Mouse (Mus musculus): ENCODE measurements around the gene Rala.
"Not testable (repeated sequence)": the region's sequence is repeated elsewhere in the genome, so short reads cannot be mapped to it uniquely, and the experiment has no call there.

The Rala gene

DNA sequence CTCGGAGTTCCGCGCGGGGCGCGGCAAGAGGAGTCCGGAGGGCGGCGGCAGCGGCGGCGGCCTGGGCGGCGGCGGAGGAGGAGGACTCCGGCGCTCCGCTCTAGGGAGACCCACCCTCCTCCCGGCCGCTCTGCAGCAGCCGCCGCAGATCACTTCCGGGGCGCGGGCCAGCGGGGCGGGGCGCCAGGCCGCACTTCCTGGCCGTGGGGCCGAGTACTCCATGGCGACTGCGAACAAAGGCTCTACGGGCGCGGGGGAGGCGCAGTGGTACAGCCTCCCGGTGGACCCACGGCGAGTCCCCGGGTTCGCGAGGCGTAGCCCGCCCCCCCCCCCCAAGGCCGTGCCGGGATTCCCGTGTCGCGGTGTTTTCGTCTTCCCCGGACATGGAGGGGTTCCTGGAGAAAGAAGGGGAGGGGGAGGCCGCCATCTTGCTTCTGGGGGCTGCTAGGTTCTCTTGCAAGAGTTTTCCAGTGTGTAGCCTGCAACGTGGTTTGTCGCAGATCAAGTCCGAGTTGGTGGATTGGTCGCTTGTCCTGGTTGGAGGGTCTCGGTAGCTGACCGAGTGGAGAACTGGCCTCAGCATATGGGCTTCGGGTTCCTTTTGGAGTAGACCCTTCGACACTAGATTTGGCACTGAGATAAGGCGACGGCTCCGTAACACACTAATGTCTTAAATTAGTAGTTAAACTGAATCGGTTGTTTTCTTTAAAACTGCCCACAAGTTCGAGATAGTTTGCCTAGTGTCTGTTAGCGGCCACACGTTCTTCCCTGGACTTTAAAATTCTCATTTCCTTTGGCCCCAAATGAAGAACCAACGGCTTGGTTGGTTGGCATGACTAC lies at the start of gene Rala:
Gene Rala, minus strand, starts transcription at position 162 of the 840 bp plus-strand sequence.
- in situ Hi-C loops (cut with MboI; ENCODE audit: low pct_unique_long_range_greater_than_20kb in 1 of 2, low sequenced_read_pairs in 2 of 2, unreplicated experiment in 1 of 2) = loop anchor here in 1 of 2 experiments (5.0 kb wide), 1 partner anchor 48 kb away; the partner anchor contains the start of gene Yae1d1

DNA sequence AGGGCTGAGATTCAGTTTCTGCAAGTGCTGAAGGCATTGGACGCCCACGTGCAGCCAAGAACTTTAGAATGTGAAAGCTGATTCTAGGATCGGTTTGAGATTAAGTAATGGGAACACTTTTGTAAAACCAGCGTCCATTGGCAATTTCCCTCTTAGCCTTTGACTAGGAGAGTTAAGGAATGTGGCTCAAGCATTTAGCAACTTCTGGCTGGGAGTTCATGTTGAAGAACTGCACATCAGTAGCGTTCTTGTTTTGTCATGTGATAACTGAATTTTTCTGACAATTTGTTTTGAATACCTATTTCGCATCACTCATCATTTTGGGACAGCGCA lies 49.4 kb upstream of the Rala start:
- in situ Hi-C loops (cut with MboI; ENCODE audit: low pct_unique_long_range_greater_than_20kb in 1 of 2, low sequenced_read_pairs in 2 of 2, unreplicated experiment in 1 of 2) = loop anchor here (5.0 to 25.0 kb wide), 2 partner anchors 51 to 156 kb away; partner anchors contain the start of gene Rala (in 1 of the 2)

DNA sequence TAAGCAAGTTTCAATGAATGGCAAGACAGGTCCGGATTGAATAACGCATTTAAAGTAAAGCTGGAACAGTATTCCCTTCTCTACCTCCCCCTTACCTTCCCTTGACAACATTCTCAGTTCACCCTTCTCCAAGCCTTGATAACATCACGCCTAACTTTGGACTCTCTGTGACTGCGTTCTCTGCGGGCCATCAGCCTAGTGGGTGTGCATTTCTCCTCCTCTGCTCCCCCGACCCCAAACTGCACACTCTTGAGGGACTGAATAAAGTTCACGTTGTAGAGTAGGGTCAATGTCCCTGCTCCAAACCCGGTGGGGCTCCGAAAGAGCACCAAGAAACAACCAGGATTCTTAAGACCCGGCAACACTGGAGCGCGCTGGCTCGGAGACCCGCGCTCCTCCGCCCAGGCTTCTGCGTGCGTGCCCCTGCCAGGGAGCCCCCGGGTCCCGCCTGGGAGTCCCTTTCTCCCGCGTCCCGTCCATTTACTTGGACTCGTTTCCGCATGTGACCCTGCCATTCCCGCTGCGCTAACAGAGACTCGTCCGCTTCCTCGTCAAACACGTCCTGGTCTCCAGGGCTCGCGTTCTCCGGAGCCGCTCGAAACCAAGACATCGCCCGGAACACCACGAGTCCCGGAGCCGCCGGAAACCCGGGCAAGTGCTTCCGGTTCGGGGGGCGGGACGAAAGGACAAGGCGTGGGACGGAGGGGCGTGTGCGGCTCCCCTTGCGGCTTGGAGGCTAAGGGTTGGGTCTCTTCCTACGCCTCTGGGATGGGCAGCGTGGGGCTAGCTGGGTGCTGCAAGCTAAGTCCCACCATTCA lies 48.9 kb upstream of the Rala start, which contains the start of gene Yae1d1:
Gene Yae1d1, minus strand, starts transcription at position 653 of the 818 bp plus-strand sequence.
- in situ Hi-C loops (cut with MboI; ENCODE audit: low pct_unique_long_range_greater_than_20kb in 1 of 2, low sequenced_read_pairs in 2 of 2, unreplicated experiment in 1 of 2) = loop anchor here (5.0 to 25.0 kb wide), 2 partner anchors 51 to 156 kb away; partner anchors contain the start of gene Rala (in 1 of the 2)

DNA sequence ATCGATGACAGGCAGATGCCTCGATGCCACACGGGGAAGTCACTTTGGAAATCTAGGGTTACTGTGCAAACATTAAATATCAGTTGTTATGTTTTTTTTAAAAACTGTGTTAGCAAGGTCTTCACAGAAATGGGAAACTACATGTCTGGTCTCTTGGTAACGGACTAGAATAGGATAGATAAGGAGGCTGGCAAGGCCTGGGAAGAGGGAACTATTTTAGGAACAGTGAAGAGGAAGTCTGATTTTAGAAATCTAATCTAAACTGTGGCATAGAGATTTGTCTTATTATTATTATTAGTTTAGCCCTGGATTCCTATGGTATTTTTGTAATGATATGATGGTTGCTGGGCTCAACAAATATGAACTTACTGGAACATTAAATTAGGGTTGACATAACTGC lies 48.0 kb upstream of the Rala start:
- in situ Hi-C loops (cut with MboI; ENCODE audit: low pct_unique_long_range_greater_than_20kb in 1 of 2, low sequenced_read_pairs in 2 of 2, unreplicated experiment in 1 of 2) = loop anchor here (5.0 to 25.0 kb wide), 2 partner anchors 50 to 155 kb away; partner anchors contain the start of gene Rala (in 1 of the 2)

DNA sequence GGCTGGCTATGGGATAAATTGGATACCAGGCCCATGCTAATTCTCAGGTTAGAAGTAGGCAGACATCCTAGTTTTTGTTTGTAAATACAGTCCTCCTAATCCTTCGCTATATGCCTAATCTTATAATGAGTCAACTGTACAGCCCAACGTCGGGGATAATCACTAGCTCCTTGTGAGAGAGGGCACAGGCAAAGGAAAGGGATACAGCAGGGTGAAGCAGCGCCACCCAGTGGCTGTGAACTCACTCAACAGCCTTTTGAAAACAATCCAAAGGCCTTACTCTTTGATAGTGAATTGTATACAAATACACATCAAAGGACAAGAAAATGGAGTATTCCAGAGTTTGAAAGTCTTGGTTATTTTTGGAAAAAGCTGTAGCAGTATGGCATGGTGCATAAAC lies 39.2 kb upstream of the Rala start:
- in situ Hi-C loops (cut with MboI; ENCODE audit: low pct_unique_long_range_greater_than_20kb in 1 of 2, low sequenced_read_pairs in 2 of 2, unreplicated experiment in 1 of 2) = loop anchor here in 1 of 2 experiments (25.0 kb wide), 1 partner anchor 146 kb away; no protein-coding TSS in a partner anchor

DNA sequence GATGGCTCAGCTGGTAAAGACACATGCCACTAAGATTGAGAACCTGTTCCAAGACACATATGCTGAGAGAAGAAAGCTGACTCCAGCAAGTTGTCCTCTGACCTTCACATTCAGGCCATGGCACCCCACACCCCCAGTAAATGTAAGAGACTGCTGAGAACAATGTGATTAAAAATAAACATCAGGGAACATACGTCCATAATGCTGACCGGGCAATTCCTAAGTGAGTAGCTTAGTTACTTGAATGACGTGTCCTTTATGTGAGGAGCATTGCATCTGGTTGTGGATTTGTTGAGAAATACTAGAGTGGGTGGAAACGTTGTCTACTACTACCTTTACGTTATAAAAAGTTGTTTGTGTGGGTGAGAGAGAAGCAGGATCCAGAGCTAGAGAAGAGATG lies 38.6 kb upstream of the Rala start:
- in situ Hi-C loops (cut with MboI; ENCODE audit: low pct_unique_long_range_greater_than_20kb in 1 of 2, low sequenced_read_pairs in 2 of 2, unreplicated experiment in 1 of 2) = loop anchor here in 1 of 2 experiments (25.0 kb wide), 1 partner anchor 145 kb away; no protein-coding TSS in a partner anchor

DNA sequence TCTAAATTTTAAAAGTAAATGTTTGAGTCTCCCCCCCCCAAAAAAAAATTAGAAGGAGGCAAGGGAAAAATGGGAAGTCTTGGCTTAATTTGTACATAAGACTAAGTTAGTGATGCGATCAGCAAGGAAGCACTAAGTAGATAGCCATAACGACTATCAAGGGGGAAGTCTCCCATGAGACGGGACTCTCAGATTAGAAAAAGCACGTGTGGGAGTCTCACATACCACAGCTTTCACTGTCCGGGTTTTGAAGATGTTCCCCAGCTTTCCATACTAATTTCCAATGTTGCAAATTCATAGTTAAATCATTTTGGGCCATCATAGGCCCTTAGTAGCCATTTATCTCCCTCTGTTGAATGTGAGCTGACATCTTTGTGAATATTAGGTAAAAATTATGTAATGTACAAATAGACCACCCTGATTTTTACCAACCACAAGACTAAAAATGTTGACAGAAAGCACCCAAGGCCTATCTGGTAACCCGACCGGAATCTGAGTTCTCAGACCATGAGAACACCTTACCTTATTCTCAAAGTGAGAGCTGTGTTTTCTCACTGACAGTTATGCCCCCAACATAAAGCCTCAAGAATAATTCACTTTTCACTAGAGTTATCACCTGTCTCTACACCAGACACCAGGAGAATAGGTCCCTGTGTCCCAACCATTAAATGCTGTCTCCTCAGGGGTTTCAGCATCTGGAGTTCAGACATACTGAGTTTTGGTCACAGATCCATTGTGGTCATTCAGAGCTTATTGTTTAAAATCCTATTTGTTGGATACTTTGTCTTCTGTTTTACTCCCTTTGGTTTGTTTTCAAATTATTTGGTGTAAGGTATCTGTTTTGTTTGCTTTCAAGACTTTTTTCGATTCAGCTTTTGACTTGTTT lies 33.1 kb upstream of the Rala start:
- in situ Hi-C loops (cut with MboI; ENCODE audit: low pct_unique_long_range_greater_than_20kb in 1 of 2, low sequenced_read_pairs in 2 of 2, unreplicated experiment in 1 of 2) = loop anchor here (5.0 to 25.0 kb wide), 2 partner anchors 135 to 140 kb away; no protein-coding TSS in a partner anchor

DNA sequence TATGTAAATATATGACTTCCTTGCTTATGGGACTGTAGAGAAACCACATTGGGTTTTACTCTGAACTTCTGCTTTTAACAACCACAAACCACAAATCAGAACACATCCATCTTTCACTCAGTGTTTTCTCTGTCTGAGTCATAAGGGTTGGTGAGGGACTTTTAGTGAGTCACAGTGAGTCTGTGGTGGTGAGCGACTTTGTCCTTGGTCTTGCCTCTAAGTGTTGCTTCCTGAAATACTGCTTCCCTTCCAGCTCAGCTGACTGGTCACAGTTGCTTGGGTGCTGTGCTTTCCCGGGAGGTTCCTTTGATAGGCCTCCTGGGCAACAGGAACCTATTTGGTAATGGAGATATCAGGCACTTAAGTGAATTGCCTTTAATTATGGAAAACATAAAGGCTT lies 31.9 kb upstream of the Rala start:
- in situ Hi-C loops (cut with MboI; ENCODE audit: low pct_unique_long_range_greater_than_20kb in 1 of 2, low sequenced_read_pairs in 2 of 2, unreplicated experiment in 1 of 2) = loop anchor here (5.0 to 25.0 kb wide), 2 partner anchors 134 to 139 kb away; no protein-coding TSS in a partner anchor

DNA sequence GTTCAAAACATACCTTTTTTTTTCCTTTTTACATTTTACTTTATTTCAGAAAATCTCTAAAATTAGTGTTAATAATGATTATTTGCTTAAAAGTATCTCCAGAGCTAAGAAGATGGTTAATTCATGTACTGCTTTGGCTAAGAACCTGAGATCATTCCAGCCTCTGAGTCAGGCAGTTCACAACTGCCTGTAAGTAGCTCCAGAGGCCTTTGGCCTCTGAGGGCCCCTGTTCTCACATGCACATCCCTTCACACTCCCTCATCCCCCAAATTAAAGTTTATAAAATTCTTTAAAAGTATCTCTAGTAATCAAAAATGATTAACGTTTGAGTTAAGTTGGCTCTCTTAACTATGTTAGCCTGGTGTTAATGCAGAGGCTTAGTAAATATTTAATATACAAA lies 31.4 kb upstream of the Rala start:
- in situ Hi-C loops (cut with MboI; ENCODE audit: low pct_unique_long_range_greater_than_20kb in 1 of 2, low sequenced_read_pairs in 2 of 2, unreplicated experiment in 1 of 2) = loop anchor here (5.0 to 25.0 kb wide), 2 partner anchors 133 to 138 kb away; no protein-coding TSS in a partner anchor

DNA sequence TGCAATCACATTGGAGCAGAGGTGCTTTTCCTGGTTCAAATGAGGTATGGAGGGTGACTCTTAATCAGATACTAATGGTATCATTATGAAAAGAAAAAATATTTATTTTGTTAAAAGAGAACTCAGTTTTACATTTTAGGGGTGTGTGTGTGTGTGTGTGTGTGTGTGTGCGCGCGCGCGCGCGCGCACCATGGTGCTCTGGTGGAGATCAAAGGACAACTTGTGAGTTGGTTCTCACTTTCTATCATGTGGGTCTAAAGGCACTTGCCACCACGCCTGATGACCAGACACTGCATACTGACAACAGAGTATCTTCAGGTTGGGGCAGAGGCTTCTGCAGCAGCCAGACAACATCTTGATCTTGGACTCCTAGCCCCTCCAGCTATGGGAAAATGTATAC lies 30.7 kb upstream of the Rala start:
- in situ Hi-C loops (cut with MboI; ENCODE audit: low pct_unique_long_range_greater_than_20kb in 1 of 2, low sequenced_read_pairs in 2 of 2, unreplicated experiment in 1 of 2) = loop anchor here (5.0 to 25.0 kb wide), 2 partner anchors 132 to 137 kb away; no protein-coding TSS in a partner anchor

DNA sequence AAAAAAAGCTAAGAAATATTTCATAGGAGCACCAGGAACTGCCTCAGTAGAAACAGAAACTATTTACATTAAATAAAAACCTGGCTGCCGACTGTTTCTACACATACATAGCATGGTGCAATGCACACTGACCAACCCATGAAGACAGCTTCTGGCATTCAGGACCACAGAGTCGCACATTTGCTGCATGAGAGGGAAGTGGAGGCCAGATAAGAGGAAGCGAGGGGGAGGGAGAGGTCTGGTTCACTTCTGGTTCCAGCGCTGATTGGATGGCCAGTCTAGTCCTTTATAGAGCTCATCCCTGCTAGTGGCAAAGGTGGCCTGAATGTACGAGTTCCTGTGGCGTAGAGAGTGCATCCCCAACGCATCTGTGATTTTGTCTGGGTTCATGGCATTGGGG lies 16.6 kb upstream of the Rala start:
- in situ Hi-C loops (cut with MboI; ENCODE audit: low pct_unique_long_range_greater_than_20kb in 1 of 2, low sequenced_read_pairs in 2 of 2, unreplicated experiment in 1 of 2) = no loop called here

DNA sequence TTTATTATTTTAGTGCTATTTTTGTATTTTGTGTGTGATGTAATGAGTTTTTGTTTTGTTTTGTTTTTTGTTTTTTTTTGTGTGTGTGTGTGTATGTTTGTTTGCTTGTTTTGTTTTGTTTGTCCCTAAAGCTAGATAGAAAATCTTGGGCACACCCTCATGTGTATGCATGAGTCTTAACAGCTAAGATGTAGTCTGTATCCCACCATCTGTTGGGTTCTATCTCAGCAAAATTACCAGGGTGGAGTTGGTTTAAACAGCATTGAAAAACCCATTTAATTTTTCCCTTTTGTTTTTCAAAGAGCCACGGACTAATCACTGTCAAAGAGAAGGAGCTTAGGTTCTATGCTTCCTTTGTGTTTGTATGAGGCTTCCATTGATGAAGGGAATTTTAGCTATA lies 10.2 kb upstream of the Rala start:
- in situ Hi-C loops (cut with MboI; ENCODE audit: low pct_unique_long_range_greater_than_20kb in 1 of 2, low sequenced_read_pairs in 2 of 2, unreplicated experiment in 1 of 2) = no loop called here

DNA sequence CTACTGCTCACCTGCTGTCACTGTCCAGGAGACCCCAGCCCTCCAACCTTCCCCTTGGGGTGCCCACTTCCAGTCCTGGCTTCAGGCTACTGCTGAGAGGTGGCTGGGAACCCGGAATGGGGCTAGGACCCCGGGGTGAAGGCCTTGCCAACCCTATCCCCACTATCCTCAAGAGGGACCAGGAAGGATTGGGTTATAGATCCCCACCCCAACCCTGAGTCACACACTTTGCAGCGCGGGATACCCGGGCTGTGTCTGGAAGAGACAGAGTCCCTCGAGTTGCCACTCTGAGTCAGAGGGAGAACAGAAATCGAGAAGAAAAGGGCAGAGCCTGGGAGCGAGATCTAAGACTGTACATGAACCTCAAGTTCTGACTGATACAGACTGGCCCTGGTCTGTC lies 6.5 kb upstream of the Rala start:
- in situ Hi-C loops (cut with MboI; ENCODE audit: low pct_unique_long_range_greater_than_20kb in 1 of 2, low sequenced_read_pairs in 2 of 2, unreplicated experiment in 1 of 2) = not testable (repeated sequence)

DNA sequence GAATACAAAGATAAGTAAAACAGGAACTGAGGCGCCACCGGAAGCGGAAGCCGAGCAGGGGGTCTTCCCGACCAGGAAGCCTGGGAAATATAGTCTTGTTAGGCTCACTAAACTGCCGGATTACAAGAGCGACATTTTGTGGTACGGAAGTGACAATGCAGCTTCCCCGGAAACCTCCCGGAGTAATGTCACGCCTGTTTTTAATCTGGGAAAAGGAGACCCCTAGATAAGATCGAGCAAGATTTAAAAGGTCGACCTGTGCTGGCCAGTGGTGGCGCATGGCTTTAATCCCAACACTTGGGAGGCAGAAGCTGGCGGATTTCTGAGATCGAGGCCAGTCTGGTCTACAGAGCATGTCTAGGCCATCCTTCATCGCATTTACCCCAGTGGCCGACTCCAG lies 5.5 kb upstream of the Rala start:
- in situ Hi-C loops (cut with MboI; ENCODE audit: low pct_unique_long_range_greater_than_20kb in 1 of 2, low sequenced_read_pairs in 2 of 2, unreplicated experiment in 1 of 2) = no loop called here

DNA sequence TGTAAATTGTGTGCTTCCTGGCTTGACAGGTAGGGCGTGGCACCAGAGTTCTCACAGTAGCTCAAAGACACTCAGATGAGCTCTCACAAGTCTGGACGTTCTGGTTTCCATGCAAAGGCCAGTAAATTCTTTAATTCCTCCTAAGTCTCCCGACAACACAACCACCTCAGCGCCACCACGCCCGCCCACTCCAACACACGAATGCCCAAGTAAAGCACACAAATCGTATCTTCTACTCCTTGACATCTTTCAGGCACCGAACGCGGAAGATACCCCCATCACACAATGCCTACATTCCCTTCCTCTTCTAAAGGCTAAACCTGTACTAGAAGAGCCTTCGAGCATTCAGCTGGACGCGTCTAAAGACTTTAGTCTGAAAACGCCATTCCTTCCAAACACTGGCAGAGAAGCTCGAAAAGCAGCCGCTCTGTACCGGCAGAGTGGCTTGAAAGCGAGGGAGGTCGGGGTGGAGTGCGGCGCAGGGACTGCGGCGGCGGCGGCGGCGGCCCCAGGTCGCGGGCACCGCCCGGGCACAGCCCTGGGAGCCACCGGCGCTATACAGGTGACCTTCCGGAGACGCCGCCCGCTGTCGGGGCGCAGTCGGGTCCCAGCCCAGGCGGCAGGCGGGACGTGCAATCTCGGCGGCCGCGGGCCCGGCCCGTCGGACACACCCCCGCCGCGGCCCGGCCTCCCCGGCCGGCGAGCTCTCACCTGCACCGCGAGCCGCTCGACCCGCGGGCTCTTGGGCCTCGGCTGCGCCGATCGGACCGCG lies 547 bp downstream of the Rala start:
- in situ Hi-C loops (cut with MboI; ENCODE audit: low pct_unique_long_range_greater_than_20kb in 1 of 2, low sequenced_read_pairs in 2 of 2, unreplicated experiment in 1 of 2) = loop anchor here in 1 of 2 experiments (5.0 kb wide), 1 partner anchor 49 kb away; the partner anchor contains the start of gene Yae1d1

DNA sequence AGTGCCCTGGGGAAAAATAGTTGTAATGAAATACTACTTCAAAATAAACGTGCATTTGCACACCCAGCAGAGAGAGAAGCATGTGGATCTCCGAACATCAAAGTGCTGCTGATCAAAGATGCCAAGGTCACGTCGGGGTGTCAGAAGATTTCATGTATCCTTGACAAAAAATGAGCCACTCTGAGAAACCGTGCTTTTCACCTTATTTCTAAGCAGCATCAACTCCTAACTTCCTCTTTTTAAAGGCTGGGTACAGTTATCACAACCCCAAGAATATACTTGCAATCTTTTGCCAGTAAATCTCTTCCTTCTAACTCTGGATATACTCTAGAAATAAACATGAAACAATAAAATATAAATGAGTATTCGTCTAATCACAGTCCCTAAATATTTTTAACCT lies 1.7 kb downstream of the Rala start:
- in situ Hi-C loops (cut with MboI; ENCODE audit: low pct_unique_long_range_greater_than_20kb in 1 of 2, low sequenced_read_pairs in 2 of 2, unreplicated experiment in 1 of 2) = loop anchor here in 1 of 2 experiments (5.0 kb wide), 1 partner anchor 50 kb away; the partner anchor contains the start of gene Yae1d1

DNA sequence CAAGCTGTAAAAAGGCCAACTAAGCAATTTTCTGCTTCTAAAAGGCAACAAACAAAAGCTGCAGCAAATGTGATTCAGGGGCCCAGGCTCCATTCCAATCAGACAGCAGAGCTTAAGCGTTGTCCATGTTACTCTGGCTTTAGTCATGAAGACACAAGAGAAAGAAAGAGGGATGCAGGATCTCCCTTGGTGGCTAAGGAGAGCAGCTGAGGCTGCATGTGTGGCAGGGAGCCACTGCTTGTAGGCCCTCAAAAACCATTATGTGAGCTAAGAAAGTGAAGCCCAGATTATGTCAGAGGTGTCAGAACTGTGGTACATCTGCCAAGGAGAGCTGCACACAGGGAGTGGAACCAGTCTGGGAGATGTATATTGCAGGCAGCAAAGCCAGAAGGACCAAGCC lies 36.7 kb downstream of the Rala start:
- in situ Hi-C loops (cut with MboI; ENCODE audit: low pct_unique_long_range_greater_than_20kb in 1 of 2, low sequenced_read_pairs in 2 of 2, unreplicated experiment in 1 of 2) = no loop called here

Measured in mouse embryonic stem cell (cell line).